Mouse (Mus musculus): ENCODE results near the gene Gsdme. TPM values are rescaled to one million over a fixed set of nuclear protein-coding genes. Genes with fewer than 3 reads are reported as not detected.

Gene Gsdme
- polyA plus RNA-seq, 1 experiment from 2014 or later = 18.1 TPM

- H3K27ac ChIP-seq (ENCODE audit: low read depth) = no peak overlapping the region
- H3K9me3 ChIP-seq (ENCODE audit: low read length) = no peaks in the 10 kb centered on the region
- 72% methylated on average over 4 of the region's 4 CpGs for WGBS (ENCODE audit: insufficient replicate concordance)
- no peak overlapping the region for H3K9ac ChIP-seq (replicated peaks)
- no peak overlapping the region for H3K4me2 ChIP-seq (ENCODE audit: low read depth, low read length)
- no peak overlapping the region for H3K4me3 ChIP-seq (ENCODE audit: low read depth, low read length)
- no peaks in the 10 kb centered on the region for H3K4me1 ChIP-seq (ENCODE audit: insufficient read depth)
- no peaks in the 10 kb centered on the region for H3K36me3 ChIP-seq (replicated peaks; ENCODE audit: insufficient read depth, low read length)
- TF ChIP-seq EP300 (IDR thresholded peaks at IDR 0.05; ENCODE audit: low read depth) = no peak
- TF ChIP-seq CTCF (IDR thresholded peaks at IDR 0.05; ENCODE audit: low read depth) = no peak
- no peak for ATAC-seq
- no peaks in the 10 kb centered on the region for H3K27me3 ChIP-seq (ENCODE audit: insufficient read depth, low read length)
- no peak for DNase-seq
These were observed 40.1 kb downstream of the Gsdme start for GRCm38 (mm10) chr6:50223606-50224005.

- H3K27ac ChIP-seq (ENCODE audit: low read depth) = no peak overlapping the region
- TF ChIP-seq EP300 (IDR thresholded peaks at IDR 0.05; ENCODE audit: low read depth) (no peak), CTCF (IDR thresholded peaks at IDR 0.05; ENCODE audit: low read depth) (no peak)
- no peak overlapping the region for H3K4me2 ChIP-seq (ENCODE audit: low read depth, low read length)
- DNase-seq = no peak
- WGBS (ENCODE audit: insufficient replicate concordance) = 38% methylated on average over 5 of the region's 5 CpGs
- no peaks in the 10 kb centered on the region for H3K4me1 ChIP-seq (ENCODE audit: insufficient read depth)
- H3K27me3 ChIP-seq (ENCODE audit: insufficient read depth, low read length) = no peaks in the 10 kb centered on the region
- H3K4me3 ChIP-seq (ENCODE audit: low read depth, low read length) = no peak overlapping the region
- H3K36me3 ChIP-seq (replicated peaks; ENCODE audit: insufficient read depth, low read length) = no peaks in the 10 kb centered on the region
- no peaks in the 10 kb centered on the region for H3K9me3 ChIP-seq (ENCODE audit: low read length)
- H3K9ac ChIP-seq (replicated peaks) = no peak overlapping the region
- no peak for ATAC-seq
These were observed 40.7 kb downstream of the Gsdme start for GRCm38 (mm10) chr6:50222986-50223385.

GRCm38 (mm10) chr6:50222351-50222750, 41.3 kb downstream of the Gsdme start:
- no peak overlapping the region for H3K4me3 ChIP-seq (ENCODE audit: low read depth, low read length)
- H3K36me3 ChIP-seq (replicated peaks; ENCODE audit: insufficient read depth, low read length) = no peaks in the 10 kb centered on the region
- DNase-seq (no peak), ATAC-seq (no peak)
- H3K9me3 ChIP-seq (ENCODE audit: low read length) = no peaks in the 10 kb centered on the region
- TF ChIP-seq EP300 (IDR thresholded peaks at IDR 0.05; ENCODE audit: low read depth) = no peak
- no peak for TF ChIP-seq CTCF (IDR thresholded peaks at IDR 0.05; ENCODE audit: low read depth)
- no peak overlapping the region for H3K4me2 ChIP-seq (ENCODE audit: low read depth, low read length)
- 76% methylated on average over 5 of the region's 5 CpGs for WGBS (ENCODE audit: insufficient replicate concordance)
- no peak overlapping the region for H3K9ac ChIP-seq (replicated peaks)
- no peaks in the 10 kb centered on the region for H3K4me1 ChIP-seq (ENCODE audit: insufficient read depth)
- no peaks in the 10 kb centered on the region for H3K27me3 ChIP-seq (ENCODE audit: insufficient read depth, low read length)
- H3K27ac ChIP-seq (ENCODE audit: low read depth) = no peak overlapping the region

- WGBS (ENCODE audit: insufficient replicate concordance) = 40% methylated on average over 6 of the region's 6 CpGs
- ATAC-seq (no peak), DNase-seq (peak; percentile 61)
- H3K36me3 ChIP-seq (replicated peaks; ENCODE audit: insufficient read depth, low read length) = no peaks in the 10 kb centered on the region
- no peak overlapping the region for H3K4me3 ChIP-seq (ENCODE audit: low read depth, low read length)
- no peak overlapping the region for H3K9ac ChIP-seq (replicated peaks)
- H3K4me2 ChIP-seq (ENCODE audit: low read depth, low read length) = no peak overlapping the region
- H3K9me3 ChIP-seq (ENCODE audit: low read length) = no peaks in the 10 kb centered on the region
- TF ChIP-seq EP300 (IDR thresholded peaks at IDR 0.05; ENCODE audit: low read depth) (no peak), CTCF (IDR thresholded peaks at IDR 0.05; ENCODE audit: low read depth) (peak; percentile 87)
- no peak overlapping the region for H3K27ac ChIP-seq (ENCODE audit: low read depth)
- H3K4me1 ChIP-seq (ENCODE audit: insufficient read depth) = no peaks in the 10 kb centered on the region
- H3K27me3 ChIP-seq (ENCODE audit: insufficient read depth, low read length) = no peaks in the 10 kb centered on the region
These were observed 42.8 kb downstream of the Gsdme start for GRCm38 (mm10) chr6:50220863-50221262.

- no peak for TF ChIP-seq EP300 (IDR thresholded peaks at IDR 0.05; ENCODE audit: low read depth)
- no peak for TF ChIP-seq CTCF (IDR thresholded peaks at IDR 0.05; ENCODE audit: low read depth)
- Histone ChIP-seq H3K27me3 (ENCODE audit: insufficient read depth, low read length) (no peaks in the 10 kb centered on the region), H3K27ac (ENCODE audit: low read depth) (no peak overlapping the region), H3K36me3 (replicated peaks; ENCODE audit: insufficient read depth, low read length) (no peaks in the 10 kb centered on the region), H3K4me2 (ENCODE audit: low read depth, low read length) (no peak overlapping the region), H3K9me3 (ENCODE audit: low read length) (no peaks in the 10 kb centered on the region), H3K4me3 (ENCODE audit: low read depth, low read length) (no peak overlapping the region), H3K9ac (replicated peaks) (no peak overlapping the region), H3K4me1 (ENCODE audit: insufficient read depth) (peaks cover 9% of the 10 kb centered on the region)
- DNase-seq (no peak), ATAC-seq (no peak)
- 62% methylated on average over 6 of the region's 6 CpGs for WGBS (ENCODE audit: insufficient replicate concordance)
These were observed 44.6 kb downstream of the Gsdme start for GRCm38 (mm10) chr6:50219066-50219465.

GRCm38 (mm10) chr6:50218628-50219027, 45.0 kb downstream of the Gsdme start:
- Histone ChIP-seq H3K4me3 (ENCODE audit: low read depth, low read length) (no peak overlapping the region), H3K36me3 (replicated peaks; ENCODE audit: insufficient read depth, low read length) (no peaks in the 10 kb centered on the region), H3K27me3 (ENCODE audit: insufficient read depth, low read length) (no peaks in the 10 kb centered on the region), H3K9ac (replicated peaks) (no peak overlapping the region), H3K4me1 (ENCODE audit: insufficient read depth) (peaks cover 11% of the 10 kb centered on the region), H3K9me3 (ENCODE audit: low read length) (no peaks in the 10 kb centered on the region), H3K4me2 (ENCODE audit: low read depth, low read length) (no peak overlapping the region), H3K27ac (ENCODE audit: low read depth) (no peak overlapping the region)
- 78% methylated on average over 3 of the region's 3 CpGs for WGBS (ENCODE audit: insufficient replicate concordance)
- ATAC-seq (no peak), DNase-seq (no peak)
- TF ChIP-seq EP300 (IDR thresholded peaks at IDR 0.05; ENCODE audit: low read depth) (no peak), CTCF (IDR thresholded peaks at IDR 0.05; ENCODE audit: low read depth) (no peak)

GRCm38 (mm10) chr6:50215986-50216385, 47.7 kb downstream of the Gsdme start:
- no peak overlapping the region for H3K9ac ChIP-seq (replicated peaks)
- H3K27me3 ChIP-seq (ENCODE audit: insufficient read depth, low read length) = no peaks in the 10 kb centered on the region
- WGBS (ENCODE audit: insufficient replicate concordance) = 80% methylated on average over 4 of the region's 4 CpGs
- no peak overlapping the region for H3K4me3 ChIP-seq (ENCODE audit: low read depth, low read length)
- H3K9me3 ChIP-seq (ENCODE audit: low read length) = no peaks in the 10 kb centered on the region
- peaks cover 14% of the 10 kb centered on the region for H3K4me1 ChIP-seq (ENCODE audit: insufficient read depth)
- TF ChIP-seq EP300 (IDR thresholded peaks at IDR 0.05; ENCODE audit: low read depth) = no peak
- TF ChIP-seq CTCF (IDR thresholded peaks at IDR 0.05; ENCODE audit: low read depth) = no peak
- H3K27ac ChIP-seq (ENCODE audit: low read depth) = no peak overlapping the region
- DNase-seq (no peak), ATAC-seq (no peak)
- H3K36me3 ChIP-seq (replicated peaks; ENCODE audit: insufficient read depth, low read length) = no peaks in the 10 kb centered on the region
- no peak overlapping the region for H3K4me2 ChIP-seq (ENCODE audit: low read depth, low read length)
